Mouse (Mus musculus) urinary bladder, adult 2 months (tissue): ENCODE measurements at regions not wholly inside any gene's neighbourhood (a gene's known extent, or its start where the extent isn't known, plus 50 kb on each side); places are given as distances from the start of the nearest gene placed in this dataset.
A peak's percentile ranks its signal among the peaks of the same experiment; 100 is the strongest.

ENCODE experiments used
- DNase-seq: peaks from one replicate; pipeline ENCODE4 v3.0.0; 2022; ENCODE audit warnings: low spot score

DNA sequence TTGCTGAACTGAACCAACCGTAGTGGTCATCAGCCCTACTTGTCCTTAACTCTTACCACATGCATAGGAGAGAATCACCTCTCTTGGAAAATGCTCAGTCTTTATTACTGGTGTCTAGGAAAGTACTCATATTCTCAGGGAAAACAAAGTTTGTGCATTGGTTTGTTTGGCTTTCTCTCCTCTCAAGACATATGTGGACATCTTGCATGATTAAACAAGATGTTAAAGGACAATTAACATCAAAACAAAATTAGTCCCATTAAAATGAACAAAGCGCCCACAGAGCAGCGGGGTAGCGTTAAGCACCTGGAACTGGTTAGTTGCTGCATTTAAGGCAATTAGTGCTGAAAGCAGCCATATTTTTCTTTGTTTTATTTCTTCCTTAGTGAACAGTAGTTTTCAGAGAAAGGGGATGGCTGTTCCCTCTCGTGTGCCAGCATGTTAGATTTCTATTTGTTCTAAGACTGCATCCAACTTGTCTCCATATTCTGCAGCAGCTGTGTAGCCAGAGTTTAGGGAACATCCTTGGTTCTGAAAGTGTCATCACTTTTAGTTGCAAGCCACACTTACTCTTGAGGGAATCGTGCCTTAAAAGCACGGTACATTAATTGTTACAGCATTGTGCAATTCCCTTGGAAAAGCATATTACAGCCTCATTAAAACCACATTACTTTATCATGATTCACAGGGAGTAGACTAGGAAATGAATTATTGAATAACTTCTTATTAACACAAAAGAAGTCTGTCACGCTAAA, 137.7 kb downstream of the Ube2u start:
- no peak for DNase-seq

DNA sequence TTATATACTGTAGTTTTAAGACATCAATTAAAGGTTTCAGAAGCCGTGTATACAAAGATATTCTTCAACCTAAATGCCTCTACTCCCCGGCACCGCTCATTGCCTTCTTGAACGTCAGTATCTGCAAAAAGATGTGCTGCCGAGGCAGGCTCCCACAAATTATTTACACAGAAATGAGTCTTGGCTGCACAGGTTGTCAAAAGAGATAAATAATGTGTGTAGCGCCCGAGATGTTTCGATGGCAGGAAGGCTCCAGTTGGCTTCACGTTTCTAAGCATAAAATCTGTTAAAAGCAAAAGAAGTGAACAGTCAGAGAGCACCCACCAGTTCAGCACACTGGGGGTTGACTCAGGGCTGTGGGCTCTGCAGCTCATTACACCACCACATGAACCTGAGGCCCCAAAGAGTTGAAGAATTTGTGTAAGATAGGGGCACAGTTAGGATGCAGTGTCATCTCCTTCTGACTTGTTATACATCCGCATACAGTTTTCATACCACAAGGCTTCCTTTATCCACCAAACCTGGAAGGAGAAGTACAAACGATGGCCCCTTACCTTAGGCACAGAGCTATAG, 138.4 kb downstream of the Ube2u start:
- DNase-seq: no peak

- DNase-seq: no peak
These were observed 146.0 kb downstream of the Ube2u start for GRCm38 (mm10) chr4:100624656-100625055.

DNA sequence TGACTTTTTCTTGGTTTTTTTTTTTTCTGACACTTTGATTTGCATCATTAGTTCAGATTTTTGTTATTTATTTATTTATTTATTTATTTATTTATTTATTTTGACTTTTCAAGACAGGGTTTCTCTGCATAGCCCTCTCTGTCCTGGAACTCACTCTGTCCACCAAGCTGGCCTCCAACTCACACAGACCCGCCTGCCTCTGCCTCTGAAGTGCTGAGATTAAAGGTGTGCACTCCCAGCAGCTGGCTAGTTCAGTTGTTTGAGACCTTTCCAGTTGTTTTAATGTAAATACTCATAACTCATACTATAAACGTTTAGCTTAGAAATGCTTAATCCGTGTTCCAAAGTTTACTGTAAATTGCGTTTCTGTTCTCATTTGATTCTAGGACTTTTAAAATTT, 147.9 kb downstream of the Ube2u start:
- no peak for DNase-seq

DNA sequence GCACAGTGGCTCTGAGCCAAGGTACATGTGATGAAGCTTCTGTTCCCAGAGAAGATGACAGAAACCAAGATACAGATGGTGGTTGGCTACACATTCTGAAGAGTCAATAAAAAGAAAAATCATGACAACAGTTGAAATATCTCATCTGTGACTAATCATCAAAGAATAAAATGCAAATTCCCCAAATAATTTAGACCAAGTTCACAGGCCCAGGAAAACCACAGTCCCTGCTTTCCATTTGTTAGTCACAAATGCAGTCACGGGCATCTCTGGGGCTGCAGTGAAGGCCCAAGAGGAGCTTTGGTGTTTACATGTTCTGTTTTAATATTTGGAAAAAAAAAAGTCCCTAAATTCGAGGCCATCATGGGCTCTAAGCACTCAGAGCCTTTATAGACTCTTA, 142.1 kb upstream of the Cachd1 start:
- DNase-seq: no peak

- DNase-seq: no peak
These were observed 138.9 kb upstream of the Cachd1 start for GRCm38 (mm10) chr4:100637597-100637996.

DNA sequence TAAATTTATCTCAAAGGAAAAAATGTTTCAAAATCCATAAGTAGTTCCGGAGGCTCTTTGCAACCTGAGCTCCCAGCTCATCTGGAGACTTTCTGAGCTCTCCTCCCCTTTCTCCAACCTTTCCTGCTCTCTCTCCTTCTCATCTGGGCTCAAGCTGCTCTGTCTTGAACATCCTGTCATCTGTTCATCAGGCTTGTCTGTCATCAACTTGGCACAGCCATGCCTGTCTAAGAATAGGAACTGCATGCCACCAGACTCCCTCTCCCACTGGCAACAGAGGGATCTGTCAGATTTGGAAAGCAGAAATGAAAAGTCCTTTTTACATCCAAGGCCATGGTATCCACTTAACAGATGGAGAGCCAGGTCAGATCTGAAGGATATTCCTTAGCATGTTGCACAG, 115.3 kb upstream of the Cachd1 start:
- no peak for DNase-seq

DNA sequence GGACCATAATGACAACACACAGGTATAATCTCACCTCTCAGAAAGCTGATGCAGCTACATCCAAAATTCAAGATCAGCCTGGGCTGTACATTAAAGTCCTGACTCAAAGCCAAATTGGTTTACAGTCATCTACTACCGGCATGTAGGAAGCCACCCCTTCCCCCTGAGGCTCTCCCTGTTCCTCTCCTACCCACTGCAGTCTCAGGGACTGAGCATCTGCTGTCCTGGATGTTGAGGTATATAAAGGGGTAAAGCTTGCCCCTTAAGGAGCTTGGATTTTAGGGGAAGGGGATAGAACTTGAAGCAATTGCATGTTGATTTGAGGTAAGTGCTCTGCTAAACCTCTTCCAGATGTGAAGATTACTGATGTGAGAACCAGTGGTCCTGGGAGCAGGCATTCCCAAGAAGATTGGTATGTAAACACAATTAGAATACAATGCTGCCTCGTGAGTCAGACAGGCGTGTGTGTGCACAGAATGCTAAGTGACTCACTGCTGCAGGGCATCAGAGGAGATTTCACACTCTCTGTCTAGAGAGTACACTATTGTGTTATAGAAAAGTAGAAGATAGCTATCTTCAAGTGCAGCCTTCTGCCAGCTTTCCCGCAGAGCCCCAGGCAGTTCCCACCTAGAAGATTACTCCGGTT, 111.7 kb upstream of the Cachd1 start:
- no peak for DNase-seq

- no peak for DNase-seq
These were observed 105.9 kb upstream of the Cachd1 start for GRCm38 (mm10) chr4:100670553-100670952.

DNA sequence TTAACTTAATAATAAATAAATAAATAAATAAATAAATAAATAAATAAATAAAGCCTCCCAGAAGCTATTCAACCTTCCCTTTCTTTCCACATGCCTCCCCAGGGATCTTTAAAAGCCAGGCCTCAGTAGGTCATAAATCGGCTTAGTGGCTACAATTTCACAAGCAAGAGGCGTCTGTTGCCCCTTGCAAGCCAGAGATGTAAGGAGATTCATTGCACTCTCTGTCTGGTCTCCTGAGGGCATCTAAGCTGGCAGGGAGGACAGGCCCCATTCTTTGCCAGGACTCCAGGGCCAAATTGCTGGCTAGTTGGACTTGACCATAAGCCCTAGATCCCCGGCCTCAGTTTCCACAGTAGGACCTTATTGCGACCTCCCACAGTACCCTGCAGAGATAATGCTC, 101.6 kb upstream of the Cachd1 start:
- no peak for DNase-seq

DNA sequence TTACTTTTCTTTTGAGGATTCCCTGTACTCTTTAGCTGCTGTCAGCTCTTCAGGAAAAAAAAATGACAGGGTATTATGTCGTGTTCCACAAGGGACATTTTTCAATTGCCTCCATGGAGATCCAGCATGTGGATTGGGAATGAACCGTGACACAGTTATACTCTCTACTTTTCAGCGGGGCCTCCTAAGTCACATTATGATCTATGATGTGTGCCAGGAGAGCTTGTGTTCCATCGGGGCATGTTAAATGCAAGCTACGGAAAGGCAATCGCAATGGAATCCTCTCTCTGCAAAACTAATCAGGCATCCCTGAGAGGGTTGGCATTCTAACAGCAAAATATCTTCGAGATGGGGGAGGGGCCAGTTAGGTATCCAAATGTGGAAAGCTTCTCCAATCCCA, 92.7 kb upstream of the Cachd1 start:
- DNase-seq: no peak

DNA sequence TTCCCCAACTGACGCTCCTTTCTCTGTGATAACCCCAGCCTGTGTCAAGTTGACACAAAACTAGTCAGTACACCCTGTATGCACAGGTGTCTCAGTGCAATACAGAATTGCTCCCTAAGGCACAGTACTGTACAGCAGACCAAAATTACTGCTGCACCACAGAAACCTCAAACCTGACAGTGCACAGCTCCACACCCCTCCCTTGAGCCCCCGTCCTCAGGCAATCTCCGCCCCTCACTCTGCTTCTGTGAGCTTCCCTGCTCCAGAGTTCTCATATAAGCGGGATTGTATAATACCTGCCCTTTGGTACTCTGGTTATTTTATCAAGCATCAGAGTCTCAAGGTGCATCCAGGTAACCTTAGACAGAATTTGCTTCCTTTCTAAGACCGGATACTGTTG, 76.5 kb upstream of the Cachd1 start:
- DNase-seq: no peak

DNA sequence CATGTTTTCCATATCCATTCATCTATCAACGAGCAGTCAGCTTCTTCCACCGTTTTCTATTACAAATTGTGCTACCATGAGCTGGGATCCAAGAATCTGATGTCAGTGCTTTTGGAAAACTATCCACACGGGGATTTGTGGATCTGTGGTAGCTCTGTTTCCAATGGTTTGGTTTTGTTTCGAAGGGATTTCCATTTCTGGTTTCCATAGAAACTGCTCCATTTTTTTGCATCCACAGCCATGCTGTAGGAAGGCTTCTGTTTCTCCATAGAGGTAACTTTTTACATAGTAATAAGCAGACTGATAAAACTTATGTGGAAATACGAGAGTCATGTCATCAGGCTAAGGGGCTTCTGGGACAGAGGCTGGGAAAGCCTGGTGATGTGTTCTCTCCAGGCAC, 76.1 kb upstream of the Cachd1 start:
- no peak for DNase-seq

GRCm38 (mm10) chr4:100705960-100706359, 70.5 kb upstream of the Cachd1 start:
- DNase-seq: no peak

GRCm38 (mm10) chr4:100707125-100707524, 69.3 kb upstream of the Cachd1 start:
- DNase-seq: no peak

- DNase-seq: no peak
These were observed 68.2 kb upstream of the Cachd1 start for GRCm38 (mm10) chr4:100708247-100708646.

GRCm38 (mm10) chr4:100714240-100714639, 62.2 kb upstream of the Cachd1 start:
- no peak for DNase-seq

- no peak for DNase-seq
These were observed 58.9 kb upstream of the Cachd1 start for GRCm38 (mm10) chr4:100717601-100718000.

- DNase-seq: peak; percentile 51
These were observed 53.9 kb upstream of the Cachd1 start for GRCm38 (mm10) chr4:100722532-100722931.

GRCm38 (mm10) chr4:100723053-100723452, 53.4 kb upstream of the Cachd1 start:
- no peak for DNase-seq

- no peak for DNase-seq
These were observed 50.7 kb upstream of the Cachd1 start for GRCm38 (mm10) chr4:100725811-100726210.

GRCm38 (mm10) chr4:100726496-100726895, 50.0 kb upstream of the Cachd1 start:
- no peak for DNase-seq
